Mouse (Mus musculus) E14TG2a.4 (cell line): Measurements from ENCODE around the gene Tubgcp2.

ENCODE experiments used
- CTCF ChIP-seq: conservative IDR thresholded peaks from 2 replicates; pipeline ENCODE4 v1.5.1; 2014; ENCODE audit warnings: low read length
- POU5F1 ChIP-seq: IDR thresholded peaks from 2 replicates; pipeline ENCODE4 v1.6.1; 2014; ENCODE audit warnings: low read length, borderline replicate concordance

DNA sequence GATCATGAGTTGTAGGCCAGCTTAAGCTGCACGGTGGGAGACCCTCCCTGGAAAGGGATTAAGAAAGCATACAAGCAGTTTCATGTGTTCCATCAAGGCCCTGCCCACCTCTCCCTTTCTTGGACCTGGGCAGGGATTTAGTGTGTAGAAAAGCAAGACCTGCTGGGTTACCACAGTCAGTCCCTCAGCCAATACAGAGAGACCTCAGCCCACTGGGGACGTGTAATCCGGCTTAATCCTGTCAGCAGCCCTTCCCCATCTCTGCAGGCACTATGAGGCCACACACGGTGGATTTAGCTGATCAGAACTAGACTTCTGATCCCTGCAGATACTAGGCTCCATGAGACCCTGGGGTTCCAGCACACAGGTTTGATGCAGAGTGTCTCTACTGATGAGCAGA lies 23.1 kb upstream of the Tubgcp2 start:
- TF ChIP-seq CTCF: no peak
- TF ChIP-seq POU5F1: no peak
